Mouse (Mus musculus) kidney, postnatal 10 days (tissue): Measurements from ENCODE around the gene Ccdc181.

ENCODE experiments used
- DNase-seq: peaks from one replicate; pipeline ENCODE4 v3.0.0; 2021; ENCODE audit warnings: mixed read lengths

The Ccdc181 gene

GRCm38 (mm10) chr1:164292040-164292439 lies 16.7 kb downstream of the Ccdc181 start:
- DNase-seq = no peak

DNA sequence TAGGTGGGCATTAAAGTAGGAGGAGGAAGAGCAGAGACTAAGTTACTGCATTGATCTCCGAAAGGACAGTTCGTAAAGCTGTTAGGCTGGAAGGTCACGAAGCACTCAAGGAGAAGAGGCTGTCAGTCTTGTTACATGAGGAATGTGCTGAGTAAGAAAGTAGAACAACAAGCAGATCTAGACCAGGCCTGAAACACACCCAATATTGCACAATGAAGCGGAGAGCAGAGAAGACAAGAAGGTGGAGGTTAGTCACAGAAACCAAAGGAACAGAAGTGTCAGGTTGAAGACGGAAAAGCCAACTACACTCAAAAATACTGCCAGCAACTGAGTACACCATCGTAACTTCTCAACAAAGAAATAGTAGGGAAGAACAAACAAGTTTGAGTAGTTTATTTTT lies 18.7 kb downstream of the Ccdc181 start:
- DNase-seq = no peak

- no peak for DNase-seq
Measured at GRCm38 (mm10) chr1:164296473-164296872, 21.1 kb downstream of the Ccdc181 start.

DNA sequence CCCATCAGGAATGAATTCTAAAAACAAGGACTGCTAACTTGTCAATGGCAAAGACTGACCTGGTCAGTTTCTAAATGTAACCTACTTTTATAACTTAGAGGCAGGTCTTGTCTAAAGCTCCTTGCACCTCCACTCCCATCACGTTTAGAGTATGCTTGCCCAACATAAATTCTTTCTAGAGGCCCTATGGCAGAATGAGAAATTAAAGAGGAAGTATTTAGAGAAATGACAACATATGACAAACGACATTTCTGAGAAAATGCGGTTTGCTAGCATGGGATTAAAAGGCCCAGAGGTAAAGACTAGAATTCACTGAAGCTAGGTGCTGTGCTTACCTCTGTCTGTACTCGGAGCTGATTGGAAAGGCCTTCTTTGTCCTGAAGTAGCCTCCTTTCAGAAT lies 26.6 kb downstream of the Ccdc181 start:
- DNase-seq = no peak

DNA sequence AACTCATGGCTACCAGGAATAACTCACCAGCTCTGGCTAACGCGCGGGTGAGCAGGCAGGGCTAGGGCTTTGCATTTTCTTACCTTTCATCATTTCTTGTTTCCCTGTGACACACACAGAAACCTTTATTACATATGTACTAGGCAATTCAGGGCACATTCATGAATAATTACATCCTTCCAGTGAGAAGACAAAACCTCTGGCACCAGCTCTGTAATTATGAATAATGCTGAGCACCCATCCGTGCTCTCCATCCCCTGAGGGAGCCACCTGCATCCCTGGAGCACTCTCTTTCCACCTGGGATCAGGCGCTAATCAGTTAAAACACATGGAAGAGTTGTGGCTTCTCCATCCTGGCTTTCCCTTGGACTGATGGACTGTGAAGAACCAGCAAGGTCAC lies 28.4 kb downstream of the Ccdc181 start, which contains the start of gene Nme7:
Gene Nme7, plus strand, starts transcription at position 301 of the 400 bp plus-strand sequence.
- no peak for DNase-seq

DNA sequence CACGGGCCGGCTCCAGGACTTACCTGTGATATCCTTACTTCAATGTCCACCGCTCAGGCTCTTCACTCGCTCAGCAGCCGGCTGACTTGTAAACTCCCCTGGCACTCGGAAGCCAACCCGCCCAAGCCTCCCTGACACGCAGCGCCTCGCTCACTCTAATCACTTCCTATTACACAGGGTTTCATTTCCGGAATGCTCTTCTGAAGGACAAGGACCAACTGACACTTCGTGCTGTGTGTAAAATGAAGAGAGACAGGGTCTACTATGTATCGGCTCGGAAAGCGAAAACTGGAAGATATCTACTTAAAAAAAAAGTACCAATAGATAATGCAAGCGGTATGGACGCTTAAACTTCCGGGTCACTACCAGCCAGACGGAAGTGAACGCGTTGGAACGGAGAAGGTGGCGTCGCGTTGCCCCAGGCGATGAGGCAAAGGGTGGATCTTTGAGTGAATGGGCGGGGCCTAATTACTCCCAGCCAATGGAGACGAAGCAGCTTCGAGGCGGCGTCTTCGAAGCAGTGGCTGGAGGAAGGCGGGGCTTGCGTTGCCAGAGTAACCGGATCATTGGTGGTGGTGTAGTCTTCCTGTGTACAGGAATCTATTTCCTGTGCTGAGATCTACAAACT lies 31.9 kb downstream of the Ccdc181 start, which contains the start of gene Blzf1:
Gene Blzf1, minus strand, starts transcription at position 366 of the 628 bp plus-strand sequence.
- peak; percentile 99 for DNase-seq

DNA sequence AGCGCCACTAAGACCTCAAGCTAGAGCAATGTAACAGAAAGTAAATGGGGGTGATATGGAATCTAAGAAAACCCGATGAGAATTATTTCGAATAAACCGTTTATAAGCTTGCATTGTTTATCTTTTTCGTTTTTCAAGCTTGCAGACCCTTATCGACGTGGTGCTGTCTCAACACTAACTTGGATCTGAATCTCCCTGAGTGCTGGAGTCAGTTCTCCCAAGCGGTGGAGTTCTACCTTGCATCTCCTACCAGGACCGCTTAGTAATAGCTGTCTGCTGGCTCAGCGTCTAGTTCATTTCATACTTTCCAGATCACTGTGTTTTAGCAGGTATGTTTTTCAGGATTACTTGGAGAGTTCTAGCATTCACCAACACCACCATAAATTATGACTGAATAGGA lies 32.5 kb downstream of the Ccdc181 start:
- DNase-seq = no peak

- no peak for DNase-seq
Measured at GRCm38 (mm10) chr1:164314085-164314484, 38.7 kb downstream of the Ccdc181 start.

GRCm38 (mm10) chr1:164315266-164315665 lies 39.9 kb downstream of the Ccdc181 start:
- DNase-seq = peak; percentile 46

GRCm38 (mm10) chr1:164316697-164317096 lies 41.3 kb downstream of the Ccdc181 start:
- peak; percentile 85 for DNase-seq

GRCm38 (mm10) chr1:164317261-164317660 lies 41.9 kb downstream of the Ccdc181 start:
- DNase-seq = no peak

DNA sequence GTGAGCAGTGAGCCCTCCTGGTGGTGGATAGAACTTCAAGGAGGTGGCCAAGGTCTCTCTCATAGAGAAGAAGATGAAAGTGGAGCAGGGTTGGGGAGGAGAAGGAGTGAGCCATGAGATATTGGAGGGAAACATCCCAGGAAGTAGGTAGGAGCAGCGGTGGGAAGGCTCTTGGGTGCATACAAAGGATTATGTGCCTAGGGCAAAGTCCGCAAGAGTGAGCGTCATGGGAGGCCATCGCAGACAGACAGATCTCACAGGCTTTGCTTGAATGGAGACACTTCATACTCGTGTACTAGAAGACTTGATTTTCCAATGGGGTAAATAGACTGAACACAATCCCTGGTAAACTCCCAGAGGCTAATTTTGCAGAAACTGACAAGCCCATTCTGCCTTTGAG lies 43.1 kb downstream of the Ccdc181 start:
- DNase-seq = no peak

- DNase-seq = no peak
Measured at GRCm38 (mm10) chr1:164319542-164320140, 44.3 kb downstream of the Ccdc181 start.

- no peak for DNase-seq
Measured at GRCm38 (mm10) chr1:164320731-164321130, 45.3 kb downstream of the Ccdc181 start.

DNA sequence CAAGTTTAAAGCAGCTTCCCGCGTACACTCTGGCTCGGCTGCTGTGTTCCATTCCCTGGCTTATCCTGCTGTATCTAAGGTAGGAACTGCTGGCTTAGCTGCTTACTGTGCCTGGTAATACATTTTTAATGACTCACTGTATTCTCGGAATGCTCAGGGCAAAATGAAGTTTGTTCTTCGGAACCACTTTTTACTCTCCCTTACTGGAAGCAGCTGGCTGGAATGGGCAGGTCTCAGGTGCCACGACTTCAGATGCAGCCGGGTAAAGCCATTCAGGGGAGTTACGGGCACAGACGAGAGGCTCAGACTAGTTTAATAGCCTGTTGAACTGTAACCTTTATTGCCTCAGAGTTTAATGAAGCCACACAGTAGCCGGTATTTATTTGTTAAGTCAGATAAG lies 46.0 kb downstream of the Ccdc181 start:
- peak; percentile 59 for DNase-seq

- DNase-seq = peak; percentile 32
Measured at GRCm38 (mm10) chr1:164322987-164323650, 47.7 kb downstream of the Ccdc181 start.

DNA sequence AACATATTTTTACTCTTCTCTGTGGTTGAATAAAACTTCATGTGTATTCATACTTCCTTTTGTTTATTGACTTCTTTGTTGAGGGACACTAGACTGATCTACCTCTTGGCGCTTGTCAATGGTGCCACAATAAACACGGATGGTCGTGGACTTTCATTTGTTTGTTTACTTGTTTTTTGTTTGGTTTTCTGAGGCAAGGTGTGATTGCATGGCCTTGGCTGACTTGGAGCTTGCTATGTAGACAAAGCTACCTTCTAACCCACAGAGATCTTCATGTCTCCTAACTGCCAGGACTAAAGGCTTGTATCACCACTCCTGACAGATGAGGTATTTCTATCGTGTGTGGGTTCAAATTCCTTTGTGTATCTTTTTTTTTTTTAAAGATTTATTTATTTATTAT lies 48.8 kb downstream of the Ccdc181 start:
- DNase-seq = no peak

DNA sequence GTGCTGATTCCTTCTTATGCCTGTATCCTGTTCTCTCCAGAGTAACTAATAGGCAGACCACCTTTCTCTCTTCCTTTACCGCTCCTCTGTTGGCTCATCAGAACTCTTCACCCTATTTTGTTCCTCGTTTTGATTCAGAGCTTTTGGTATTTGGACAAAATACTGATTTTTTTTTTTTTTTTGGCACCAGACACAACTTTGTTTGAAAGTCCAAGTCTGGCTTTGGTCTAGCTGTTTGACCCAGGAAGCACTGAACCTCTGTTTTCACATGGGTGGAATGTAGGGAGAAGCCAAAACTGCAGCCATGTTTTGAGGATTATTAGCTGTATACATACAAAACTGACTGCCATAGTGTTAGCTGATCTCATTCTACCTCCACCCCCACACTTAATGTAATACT lies 49.5 kb downstream of the Ccdc181 start:
- no peak for DNase-seq

- DNase-seq = peak; percentile 62
Measured at GRCm38 (mm10) chr1:164326600-164327155, 51.3 kb downstream of the Ccdc181 start.

DNA sequence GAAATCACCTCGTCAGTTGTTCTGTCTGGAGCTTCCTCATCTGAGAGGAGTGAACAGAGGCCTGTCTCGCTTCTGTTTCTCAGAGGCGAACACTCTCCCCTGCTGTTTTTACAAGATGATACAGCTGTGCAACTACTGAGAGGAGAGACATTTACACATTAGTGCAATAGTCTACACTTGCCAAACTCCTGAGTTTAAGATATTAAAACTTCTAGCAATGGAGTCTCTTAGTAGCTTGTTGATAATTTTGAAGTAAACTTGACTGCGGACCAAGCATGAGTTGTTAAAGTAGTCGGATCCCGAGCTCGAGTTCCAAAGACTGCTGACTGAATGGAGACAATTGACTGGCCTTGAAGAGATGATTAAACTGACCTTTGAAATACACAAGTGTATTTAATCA lies 52.4 kb downstream of the Ccdc181 start:
- DNase-seq = no peak

DNA sequence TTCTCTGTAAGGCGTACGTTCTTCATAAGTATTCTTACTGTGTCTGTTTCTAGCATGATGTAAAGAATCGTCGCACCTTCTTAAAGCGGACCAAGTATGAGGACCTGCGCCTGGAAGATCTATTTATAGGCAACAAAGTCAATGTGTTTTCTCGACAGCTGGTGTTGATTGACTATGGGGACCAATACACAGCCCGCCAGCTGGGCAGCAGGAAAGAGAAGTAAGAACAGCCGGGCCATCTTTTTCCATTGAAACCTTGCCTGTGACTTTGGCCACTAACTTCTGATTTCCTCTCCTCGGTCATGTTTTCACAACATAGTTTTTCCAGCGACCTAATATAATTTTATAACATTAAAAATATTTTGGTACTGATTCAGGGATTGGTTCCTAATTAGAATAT lies 57.2 kb downstream of the Ccdc181 start:
- no peak for DNase-seq

DNA sequence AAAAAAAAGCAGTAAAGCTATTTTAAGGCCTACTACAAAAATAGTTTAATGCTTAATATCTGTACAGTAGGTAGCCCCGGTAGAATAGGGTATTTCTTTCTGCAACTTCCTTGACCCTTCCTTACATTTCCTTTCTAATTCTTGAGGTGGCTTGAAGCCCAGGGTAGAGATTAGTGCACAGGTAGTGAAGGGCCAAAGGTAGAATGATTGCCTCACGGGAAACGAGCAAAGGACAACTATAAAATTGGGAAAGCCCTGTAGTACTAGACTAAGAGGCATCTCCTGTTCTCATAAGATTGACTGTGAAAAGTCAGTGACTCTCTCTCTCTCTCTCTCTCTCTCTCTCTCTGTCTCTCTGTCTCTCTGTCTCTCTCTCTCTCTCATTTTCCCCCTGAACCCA lies 60.0 kb downstream of the Ccdc181 start:
- DNase-seq = no peak

DNA sequence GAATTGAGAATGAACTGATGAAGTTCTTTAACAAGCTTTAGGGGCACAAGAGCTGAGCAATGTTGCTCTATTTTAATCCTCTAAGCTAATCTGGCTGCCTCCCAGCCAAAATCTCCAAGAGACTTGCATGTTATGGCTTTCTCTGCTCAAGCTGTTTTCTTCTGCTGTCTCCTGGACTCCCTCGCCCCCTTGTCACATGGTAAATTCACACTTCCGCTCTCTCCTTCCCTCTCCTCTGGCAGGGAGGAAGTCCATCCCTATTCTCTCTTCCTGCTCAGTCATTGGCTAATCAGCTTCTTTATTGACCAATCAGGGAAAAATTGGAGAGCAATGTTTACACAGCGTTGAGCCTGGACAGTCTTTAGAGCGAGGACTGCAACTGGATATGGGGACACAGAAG lies 60.5 kb downstream of the Ccdc181 start:
- no peak for DNase-seq
